Mouse (Mus musculus): ENCODE data around the gene Eaf2.

Gene Eaf2

GRCm38 (mm10) chr16:36874583-36875275, at the start of gene Eaf2, which contains the start of gene Golgb1:
Gene Eaf2 (minus strand): TSS chr16:36875003.
Gene Golgb1 (plus strand): TSS chr16:36875140.
- DNase-seq (ENCODE audit: low spot score), result peak; percentile 79

- DNase-seq (ENCODE audit: low spot score), result no peak
Observed at GRCm38 (mm10) chr16:36924312-36924711, 49.5 kb upstream of the Eaf2 start.

GRCm38 (mm10) chr16:36921980-36922379, 47.2 kb upstream of the Eaf2 start:
- no peak for DNase-seq (ENCODE audit: low spot score)

GRCm38 (mm10) chr16:36921067-36921613, 46.3 kb upstream of the Eaf2 start:
- DNase-seq (ENCODE audit: low spot score), result no peak

- no peak for DNase-seq (ENCODE audit: low spot score)
Observed at GRCm38 (mm10) chr16:36920410-36920809, 45.6 kb upstream of the Eaf2 start.

GRCm38 (mm10) chr16:36918505-36918904, 43.7 kb upstream of the Eaf2 start:
- no peak for DNase-seq (ENCODE audit: low spot score)

GRCm38 (mm10) chr16:36914195-36914594, 39.4 kb upstream of the Eaf2 start:
- no peak for DNase-seq (ENCODE audit: low spot score)

- DNase-seq (ENCODE audit: low spot score), result no peak
Observed at GRCm38 (mm10) chr16:36912311-36912710, 37.5 kb upstream of the Eaf2 start.

GRCm38 (mm10) chr16:36911909-36912308, 37.1 kb upstream of the Eaf2 start:
- DNase-seq (ENCODE audit: low spot score), result no peak

- no peak for DNase-seq (ENCODE audit: low spot score)
Observed at GRCm38 (mm10) chr16:36903156-36903555, 28.4 kb upstream of the Eaf2 start.

- no peak for DNase-seq (ENCODE audit: low spot score)
Observed at GRCm38 (mm10) chr16:36896712-36897111, 21.9 kb upstream of the Eaf2 start.

- no peak for DNase-seq (ENCODE audit: low spot score)
Observed at GRCm38 (mm10) chr16:36893317-36893716, 18.5 kb upstream of the Eaf2 start.

GRCm38 (mm10) chr16:36891415-36891814, 16.6 kb upstream of the Eaf2 start:
- DNase-seq (ENCODE audit: low spot score), result no peak

- DNase-seq (ENCODE audit: low spot score), result no peak
Observed at GRCm38 (mm10) chr16:36890559-36890958, 15.8 kb upstream of the Eaf2 start.

GRCm38 (mm10) chr16:36887546-36887945, 12.7 kb upstream of the Eaf2 start:
- no peak for DNase-seq (ENCODE audit: low spot score)

GRCm38 (mm10) chr16:36885912-36886311, 11.1 kb upstream of the Eaf2 start:
- no peak for DNase-seq (ENCODE audit: low spot score)

- no peak for DNase-seq (ENCODE audit: low spot score)
Observed at GRCm38 (mm10) chr16:36884881-36885280, 10.1 kb upstream of the Eaf2 start.

- DNase-seq (ENCODE audit: low spot score), result no peak
Observed at GRCm38 (mm10) chr16:36882737-36883343, 8.0 kb upstream of the Eaf2 start.

GRCm38 (mm10) chr16:36877316-36877715, 2.5 kb upstream of the Eaf2 start:
- no peak for DNase-seq (ENCODE audit: low spot score)

- no peak for DNase-seq (ENCODE audit: low spot score)
Observed at GRCm38 (mm10) chr16:36875276-36875851, 561 bp upstream of the Eaf2 start.

GRCm38 (mm10) chr16:36869442-36869841, 5.4 kb downstream of the Eaf2 start:
- DNase-seq (ENCODE audit: low spot score), result no peak

GRCm38 (mm10) chr16:36863585-36863984, 11.2 kb downstream of the Eaf2 start:
- DNase-seq (ENCODE audit: low spot score), result no peak

GRCm38 (mm10) chr16:36851202-36851601, 23.6 kb downstream of the Eaf2 start:
- no peak for DNase-seq (ENCODE audit: low spot score)
